Comparison of ENCODE assay signal across 7 mouse cellular contexts in genomic region chr6:30302781-30303631, GRCm38 (mm10). TPM values are rescaled to one million over a fixed set of nuclear protein-coding genes. Genes with fewer than 3 reads are reported as not detected.
DNase-seq lines count a peak whose midpoint lies in the region; ATAC-seq lines count a peak whose summit lies in the region.

No protein-coding gene starts in this region.

- no peaks in the 10 kb centered on the region for H3K27me3 ChIP-seq in forebrain, embryonic 14.5 days (replicated peaks; ENCODE audit: control insufficient read depth, insufficient read depth, low read length)
- no peaks in the 10 kb centered on the region for H3K27me3 ChIP-seq in hindbrain, embryonic 11.5 days (ENCODE audit: control insufficient read depth, insufficient read depth, low read length)
- H3K27me3 ChIP-seq in midbrain, embryonic 10.5 days (ENCODE audit: low read depth, poor library complexity, severe bottlenecking) = no peaks in the 10 kb centered on the region

- 0 out of 2 replicates have a peak, but pooled peaks cover 2% of the 10 kb centered on the region for H3K36me3 ChIP-seq in forebrain, embryonic 14.5 days (ENCODE audit: control insufficient read depth, insufficient read depth, low read length)
- H3K36me3 ChIP-seq in hindbrain, embryonic 11.5 days (ENCODE audit: control insufficient read depth, insufficient read depth, low read length) = no peaks in the 10 kb centered on the region
- H3K36me3 ChIP-seq in midbrain, embryonic 10.5 days = peaks cover 5% of the 10 kb centered on the region

- DNase-seq in MN1 (ENCODE audit: low spot score) = peak; percentile 37
- DNase-seq in brain, adult 2 months (ENCODE audit: low read depth, low spot score) = peak; percentile 41
- peak; percentile 43 for DNase-seq in forebrain, embryonic 14.5 days (ENCODE audit: low spot score)
- peak; percentile 58 for DNase-seq in hindbrain, embryonic 11.5 days (ENCODE audit: low spot score)
- DNase-seq in left cerebral cortex, postnatal 14 days (ENCODE audit: low spot score in 2 of 2) = peak; percentile 15 to 24
- DNase-seq in midbrain, embryonic 10.5 days (ENCODE audit: low spot score) = peak; percentile 44
- peak; percentile 61 to 75 for DNase-seq in spleen, postnatal 10 days (ENCODE audit: low spot score in 2 of 2)

- no peak for ATAC-seq in forebrain, embryonic 14.5 days
- ATAC-seq in hindbrain, embryonic 11.5 days (ENCODE audit: low FRiP score) = no peak

- peak overlapping the region; percentile 91 for H3K9ac ChIP-seq in forebrain, embryonic 14.5 days (ENCODE audit: low read length)
- peak overlapping the region; percentile 83 for H3K9ac ChIP-seq in hindbrain, embryonic 11.5 days (ENCODE audit: low read depth, low read length)

- H3K27ac ChIP-seq in forebrain, embryonic 14.5 days (ENCODE audit: low read depth, low read length) = peak overlapping the region; percentile 92
- peak overlapping the region; percentile 86 for H3K27ac ChIP-seq in hindbrain, embryonic 11.5 days (ENCODE audit: low read depth, low read length)
- peak overlapping the region; percentile 88 for H3K27ac ChIP-seq in midbrain, embryonic 10.5 days (replicated peaks)

- peak overlapping the region; percentile 69 for H3K4me2 ChIP-seq in forebrain, embryonic 14.5 days (ENCODE audit: low read length)
- peak overlapping the region; percentile 47 for H3K4me2 ChIP-seq in hindbrain, embryonic 11.5 days (replicated peaks; ENCODE audit: low read depth, low read length)

- peaks cover 17% of the 10 kb centered on the region; the same call in 1 of the 2 replicates for H3K4me1 ChIP-seq in forebrain, embryonic 14.5 days (ENCODE audit: control insufficient read depth, insufficient read depth, low read length)
- peaks cover 8% of the 10 kb centered on the region; the same call in 1 of the 2 replicates for H3K4me1 ChIP-seq in hindbrain, embryonic 11.5 days (replicated peaks; ENCODE audit: control insufficient read depth, insufficient read depth, low read length)
- H3K4me1 ChIP-seq in midbrain, embryonic 10.5 days = peaks cover 49% of the 10 kb centered on the region

- H3K9me3 ChIP-seq in forebrain, embryonic 14.5 days (replicated peaks; ENCODE audit: control insufficient read depth, low read length) = no peaks in the 10 kb centered on the region
- no peaks in the 10 kb centered on the region for H3K9me3 ChIP-seq in hindbrain, embryonic 11.5 days (ENCODE audit: control insufficient read depth, low read length)
- no peaks in the 10 kb centered on the region for H3K9me3 ChIP-seq in midbrain, embryonic 10.5 days (replicated peaks)

- under 1% methylated on average over 11 of the region's 11 CpGs for WGBS in forebrain, embryonic 14.5 days
- under 1% methylated on average over 11 of the region's 11 CpGs for WGBS in hindbrain, embryonic 11.5 days
- under 1% methylated on average over 11 of the region's 11 CpGs for WGBS in midbrain, embryonic 10.5 days

- H3K4me3 ChIP-seq in forebrain, embryonic 14.5 days (ENCODE audit: low read depth, low read length) = peak overlapping the region; percentile 75
- peak overlapping the region; percentile 78 for H3K4me3 ChIP-seq in hindbrain, embryonic 11.5 days (ENCODE audit: low read depth, low read length)
- peak overlapping the region; percentile 72 for H3K4me3 ChIP-seq in midbrain, embryonic 10.5 days

- intact Hi-C loops in left cerebral cortex, postnatal 14 days (cut with DNase I) = no loop called here

RNA-seq across cellular contexts. Expression of gene Ube2h, which starts 1.3 kb away (rescaled TPM):
- 57.3 and 71.4 TPM in 2 replicates for polyA plus RNA-seq in forebrain, embryonic 14.5 days (2014; fragmentation: Nextera tagmentation; extraction: Ambion mirVana)
- 54.9 and 56.1 TPM in 2 replicates for polyA plus RNA-seq in hindbrain, embryonic 11.5 days (2014; fragmentation: Nextera tagmentation; extraction: Ambion mirVana)
- total RNA-seq in left cerebral cortex, postnatal 14 days (2021) = 10 to 100 TPM; 93.9 to 94.4 TPM
- polyA plus RNA-seq in midbrain, embryonic 10.5 days (2016; fragmentation: Nextera tagmentation; extraction: Ambion mirVana) = 29.0 and 35.1 TPM in 2 replicates
